Mouse (Mus musculus): ENCODE results near the gene Ssna1. TPM values are rescaled to one million over a fixed set of nuclear protein-coding genes. Genes with fewer than 3 reads are reported as not detected.

Ssna1 gene
- polyA plus RNA-seq, 1 experiment from 2014 or later: 244 TPM

DNA sequence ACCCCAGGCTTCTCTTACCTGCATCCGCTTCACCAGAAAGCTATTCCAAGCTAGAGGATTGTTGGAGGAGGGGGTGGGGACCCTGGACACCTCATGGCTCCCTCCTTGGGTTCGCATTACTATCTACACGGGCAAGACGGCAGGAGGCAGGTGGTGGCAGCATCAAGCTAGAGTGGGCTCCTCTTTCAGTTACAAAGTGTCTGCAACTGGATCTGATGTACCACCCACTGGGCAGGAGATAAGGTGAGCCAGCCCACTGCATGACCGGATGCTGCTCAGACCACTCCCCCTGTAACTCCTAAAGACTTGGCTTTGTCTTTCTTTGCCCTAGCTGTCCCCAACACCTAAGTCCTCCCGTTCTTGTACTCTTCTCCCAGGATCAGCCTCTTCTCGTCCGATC, 35.6 kb downstream of the Ssna1 start, which contains the start of gene Rnf224:
Gene Rnf224, minus strand, starts transcription at position 174 of the 400 bp plus-strand sequence.
- Histone ChIP-seq H3K36me3 (no peaks in the 10 kb centered on the region), H3K4me3 (no peak within 1 kb of the TSS), H3K9ac (0 out of 2 replicates have a peak within 1 kb of the TSS, but pooled peaks have one; percentile 7), H3K4me2 (no peak within 1 kb of the TSS), H3K4me1 (peaks cover 15% of the 10 kb centered on the region), H3K27ac (no peak within 1 kb of the TSS; the same call in 1 of the 2 replicates), H3K9me3 (no peaks in the 10 kb centered on the region), H3K27me3 (peaks cover 41% of the 10 kb centered on the region)
- 38% methylated on average over 8 of the region's 8 CpGs for WGBS
- ATAC-seq (ENCODE audit: insufficient number of reproducible peaks, low FRiP score, low TSS enrichment, low read depth): no peak

DNA sequence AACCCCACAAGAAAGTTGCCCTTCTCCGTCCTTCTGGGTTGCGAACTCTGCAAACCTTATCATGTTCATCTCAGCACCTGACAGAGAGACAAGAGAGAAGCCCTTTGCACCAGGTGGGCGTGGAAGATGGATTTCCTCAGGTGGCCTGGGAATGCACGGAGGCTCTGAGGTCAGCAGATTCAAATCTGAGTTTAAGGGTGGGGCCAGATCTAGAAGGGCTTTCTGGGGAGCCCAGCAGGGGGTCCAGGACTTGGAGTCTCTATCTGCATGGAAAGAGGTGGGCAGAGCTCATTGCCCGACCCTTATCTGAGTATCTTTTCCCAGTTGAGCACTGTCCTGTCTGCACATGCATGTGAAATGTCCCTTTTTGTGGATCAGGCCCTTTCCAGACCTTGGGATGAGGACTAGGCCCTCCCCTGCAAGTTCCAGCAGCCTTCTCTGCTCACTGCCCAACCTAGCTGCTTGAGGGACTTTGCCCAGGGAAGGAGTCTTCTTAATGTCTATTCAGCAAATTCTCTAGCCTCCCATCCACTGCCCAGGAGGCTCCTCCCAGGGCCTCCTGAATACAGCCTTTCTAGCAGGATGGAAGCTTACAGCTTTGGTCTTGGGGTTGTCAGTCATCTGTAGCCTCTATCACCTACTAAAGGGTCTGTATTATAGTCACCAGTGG, 37.6 kb downstream of the Ssna1 start:
- H3K4me2 ChIP-seq: no peak overlapping the region
- H3K9ac ChIP-seq: no peak overlapping the region
- H3K36me3 ChIP-seq: no peaks in the 10 kb centered on the region
- H3K4me3 ChIP-seq: no peak overlapping the region
- no peak for ATAC-seq (ENCODE audit: insufficient number of reproducible peaks, low FRiP score, low TSS enrichment, low read depth)
- no peaks in the 10 kb centered on the region for H3K9me3 ChIP-seq
- H3K27ac ChIP-seq: no peak overlapping the region
- peaks cover 48% of the 10 kb centered on the region for H3K27me3 ChIP-seq
- 64% methylated on average over 5 of the region's 5 CpGs for WGBS
- H3K4me1 ChIP-seq: no peaks in the 10 kb centered on the region

DNA sequence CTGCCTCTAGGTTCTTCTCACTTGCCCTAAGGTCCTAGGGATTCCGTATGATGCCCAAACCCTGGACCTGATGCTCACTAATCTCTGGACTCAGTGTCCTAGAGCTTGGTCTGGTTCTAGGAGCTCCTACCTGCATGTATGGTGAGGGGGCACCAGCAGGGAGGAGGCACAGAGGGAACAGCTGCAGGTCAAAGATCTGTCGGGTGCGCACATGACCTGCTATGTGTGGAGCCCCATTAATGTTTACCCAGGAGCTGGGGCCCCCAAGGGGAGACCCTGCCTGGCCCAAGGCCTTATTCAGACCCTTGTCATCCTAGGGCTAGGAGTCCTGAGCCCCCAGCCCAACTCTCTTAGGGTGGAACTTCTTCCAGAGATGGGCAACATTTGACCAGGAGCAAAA, 38.2 kb downstream of the Ssna1 start, which contains the start of gene Slc34a3:
Gene Slc34a3, minus strand, starts transcription at position 315 of the 400 bp plus-strand sequence.
- Histone ChIP-seq H3K4me1 (peaks cover 1% of the 10 kb centered on the region; the same call in 1 of the 2 replicates), H3K4me2 (no peak within 1 kb of the TSS), H3K27ac (no peak within 1 kb of the TSS), H3K9ac (no peak within 1 kb of the TSS), H3K27me3 (peaks cover 49% of the 10 kb centered on the region), H3K36me3 (no peaks in the 10 kb centered on the region), H3K9me3 (no peaks in the 10 kb centered on the region), H3K4me3 (no peak within 1 kb of the TSS)
- WGBS: 85% methylated on average over 3 of the region's 3 CpGs
- no peak for ATAC-seq (ENCODE audit: insufficient number of reproducible peaks, low FRiP score, low TSS enrichment, low read depth)

DNA sequence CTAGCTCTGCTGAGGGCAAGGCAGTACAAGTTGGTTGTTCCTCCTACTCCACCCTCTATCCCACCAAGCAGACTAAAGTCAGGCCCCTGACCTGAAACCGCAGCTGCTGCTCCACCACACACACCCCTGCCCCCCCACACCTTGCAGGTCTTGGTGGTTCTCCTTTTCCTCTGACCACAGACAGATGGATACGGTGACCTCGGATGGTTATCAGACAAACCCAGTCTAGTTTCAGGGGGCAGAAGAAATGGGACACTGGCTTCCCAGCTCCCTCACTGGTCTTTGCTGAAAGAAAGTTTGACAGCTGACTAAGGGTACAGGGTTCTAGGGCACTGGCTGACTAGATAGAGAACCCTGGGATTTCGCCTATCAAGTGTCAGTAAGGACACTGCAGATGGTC, 38.8 kb downstream of the Ssna1 start:
- 75% methylated on average over 4 of the region's 4 CpGs for WGBS
- H3K27me3 ChIP-seq: peaks cover 49% of the 10 kb centered on the region

DNA sequence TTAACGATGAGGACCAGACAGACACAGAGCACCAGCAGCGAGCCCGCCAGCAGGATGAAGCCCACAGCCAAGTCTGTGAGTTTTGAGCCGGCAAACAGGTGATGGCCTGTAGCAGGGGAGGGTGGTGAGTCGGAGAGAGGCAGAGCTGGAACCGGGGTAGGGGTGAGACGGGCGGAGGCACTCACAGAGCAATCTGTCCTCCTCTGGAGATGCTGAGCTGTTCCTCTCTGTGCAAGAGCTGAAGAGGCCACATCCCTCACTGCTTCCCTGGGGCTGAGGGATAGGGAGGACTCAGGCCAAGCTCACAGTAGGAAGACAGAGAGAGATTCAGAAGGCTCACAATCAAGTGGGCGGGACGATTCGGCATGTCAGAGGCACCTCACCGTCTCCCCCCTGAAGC, 41.2 kb downstream of the Ssna1 start:
- H3K27me3 ChIP-seq: peaks cover 44% of the 10 kb centered on the region
- no peak overlapping the region for H3K4me2 ChIP-seq

More for the DNA sequence above, 38.8 kb downstream of the Ssna1 start:
- H3K9me3 ChIP-seq: no peaks in the 10 kb centered on the region
- no peak overlapping the region for H3K27ac ChIP-seq
- H3K9ac ChIP-seq: no peak overlapping the region
- H3K4me1 ChIP-seq: peaks cover 6% of the 10 kb centered on the region; the same call in 1 of the 2 replicates
- H3K36me3 ChIP-seq: no peaks in the 10 kb centered on the region
- no peak overlapping the region for H3K4me3 ChIP-seq
- ATAC-seq (ENCODE audit: insufficient number of reproducible peaks, low FRiP score, low TSS enrichment, low read depth): no peak
- H3K4me2 ChIP-seq: no peak overlapping the region

DNA sequence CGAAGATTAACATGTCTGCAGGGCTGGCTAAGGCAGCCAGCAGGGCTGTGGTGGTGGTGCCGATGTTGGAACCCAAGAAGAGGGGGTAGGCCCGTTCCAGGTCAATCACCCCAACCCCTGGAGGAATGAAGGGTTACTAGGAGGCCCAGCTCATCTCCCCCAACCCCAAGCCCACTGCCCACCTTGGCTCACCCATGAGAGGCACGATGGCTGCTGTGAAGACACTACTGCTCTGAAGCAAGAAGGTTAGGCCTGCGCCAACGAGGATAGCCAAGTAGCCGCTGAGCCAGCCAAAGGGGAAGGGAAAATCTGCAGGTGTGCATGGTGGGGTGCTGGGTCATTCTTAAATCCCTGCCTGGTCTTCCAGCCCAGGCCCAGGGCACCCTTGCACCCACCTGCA, 41.7 kb downstream of the Ssna1 start:
- H3K9ac ChIP-seq: no peak overlapping the region
- peaks cover 15% of the 10 kb centered on the region for H3K4me1 ChIP-seq
- peaks cover 39% of the 10 kb centered on the region; the same call in 1 of the 2 replicates for H3K27me3 ChIP-seq
- no peak for ATAC-seq (ENCODE audit: insufficient number of reproducible peaks, low FRiP score, low TSS enrichment, low read depth)
- no peak overlapping the region for H3K4me2 ChIP-seq
- no peaks in the 10 kb centered on the region for H3K9me3 ChIP-seq
- no peak overlapping the region for H3K4me3 ChIP-seq
- H3K36me3 ChIP-seq: no peaks in the 10 kb centered on the region
- WGBS: 85% methylated on average over 7 of the region's 7 CpGs
- no peak overlapping the region for H3K27ac ChIP-seq

More for the DNA sequence above, 41.2 kb downstream of the Ssna1 start:
- peaks cover 10% of the 10 kb centered on the region for H3K4me1 ChIP-seq
- H3K4me3 ChIP-seq: no peak overlapping the region
- ATAC-seq (ENCODE audit: insufficient number of reproducible peaks, low FRiP score, low TSS enrichment, low read depth): no peak
- WGBS: 57% methylated on average over 12 of the region's 12 CpGs
- no peaks in the 10 kb centered on the region for H3K9me3 ChIP-seq
- H3K36me3 ChIP-seq: no peaks in the 10 kb centered on the region
- H3K27ac ChIP-seq: no peak overlapping the region
- no peak overlapping the region for H3K9ac ChIP-seq

DNA sequence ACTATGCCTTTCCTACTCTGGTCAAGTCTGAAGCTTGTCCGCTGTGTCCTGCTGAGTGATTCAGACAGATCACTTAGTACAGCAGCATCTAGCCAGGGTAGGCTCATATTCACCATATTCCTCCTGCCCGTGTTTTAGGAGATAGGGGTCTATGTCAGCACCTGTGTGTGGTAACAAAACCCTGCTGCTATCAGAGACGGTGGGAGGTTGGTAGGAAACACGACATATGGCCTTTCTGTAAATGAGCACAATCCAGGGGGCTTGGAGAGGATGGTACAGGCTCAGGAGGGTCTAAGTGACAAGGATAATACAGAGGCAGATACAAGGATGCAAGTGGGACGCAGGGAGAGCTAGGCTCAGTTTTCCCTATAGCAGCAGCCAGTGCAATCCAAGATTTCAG, 42.7 kb downstream of the Ssna1 start:
- H3K4me1 ChIP-seq: peaks cover 19% of the 10 kb centered on the region
- no peak overlapping the region for H3K4me2 ChIP-seq
- peaks cover 33% of the 10 kb centered on the region; the same call in 1 of the 2 replicates for H3K27me3 ChIP-seq
- no peak overlapping the region for H3K4me3 ChIP-seq
- 77% methylated on average over 5 of the region's 5 CpGs for WGBS
- ATAC-seq (ENCODE audit: insufficient number of reproducible peaks, low FRiP score, low TSS enrichment, low read depth): no peak
- H3K36me3 ChIP-seq: no peaks in the 10 kb centered on the region
- no peak overlapping the region for H3K9ac ChIP-seq
- H3K27ac ChIP-seq: no peak overlapping the region
- H3K9me3 ChIP-seq: no peaks in the 10 kb centered on the region

DNA sequence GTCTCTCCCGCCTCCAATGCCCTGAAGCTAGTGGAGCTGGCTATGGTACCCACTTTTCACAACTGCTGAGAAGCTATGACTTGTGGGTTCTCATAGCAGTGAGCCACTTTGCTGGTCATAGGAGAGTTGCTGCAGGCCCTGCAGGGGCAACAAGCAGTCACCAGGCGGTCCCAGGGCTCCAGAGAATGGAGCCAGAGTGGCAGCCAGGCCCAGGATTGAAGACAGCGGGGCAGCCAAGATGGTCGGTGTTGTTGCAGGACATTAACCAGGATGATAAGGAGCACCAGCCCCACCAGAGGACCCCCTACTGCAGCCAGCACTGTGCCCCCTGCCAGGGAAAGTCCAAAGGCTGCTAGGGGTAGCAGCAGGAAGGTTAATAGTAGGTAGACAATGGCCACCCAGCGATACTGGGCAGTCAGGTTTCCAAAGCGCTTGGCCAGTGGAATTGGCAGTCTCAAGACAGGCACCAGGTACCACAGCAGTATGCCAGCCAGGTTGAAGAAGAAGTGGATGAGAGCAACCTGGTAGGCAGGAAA, 43.2 kb downstream of the Ssna1 start:
- Histone ChIP-seq H3K9ac (no peak overlapping the region), H3K4me3 (no peak overlapping the region)
- WGBS: 64% methylated on average over 6 of the region's 6 CpGs

DNA sequence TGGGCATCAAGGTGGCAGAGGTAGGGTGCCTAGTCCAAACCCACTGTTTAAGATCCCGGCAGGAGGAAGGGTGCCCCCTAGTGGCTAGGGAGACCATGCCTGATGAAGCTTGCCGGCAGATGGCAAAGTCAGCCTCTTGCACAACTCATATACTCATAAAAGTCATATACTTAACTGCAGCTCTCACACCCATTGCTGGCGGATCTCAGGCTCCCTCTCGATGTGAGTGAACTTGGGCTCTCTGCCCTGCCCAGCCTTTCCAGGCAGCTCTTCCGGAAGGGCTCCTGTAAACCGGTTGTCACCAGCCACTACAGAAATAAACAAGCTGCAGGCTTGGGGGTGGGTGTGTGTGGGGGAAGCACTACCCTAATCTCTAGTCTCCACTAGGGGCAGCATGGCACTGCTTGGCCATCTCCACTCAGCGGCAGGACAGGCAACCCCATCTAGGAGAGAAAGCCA, 43.8 kb downstream of the Ssna1 start:
- H3K27ac ChIP-seq: peak overlapping the region; percentile 43
- peak overlapping the region; percentile 21 for H3K4me2 ChIP-seq
- peaks cover 23% of the 10 kb centered on the region for H3K4me1 ChIP-seq
- no peaks in the 10 kb centered on the region for H3K9me3 ChIP-seq
- peaks cover 25% of the 10 kb centered on the region; the same call in 1 of the 2 replicates for H3K27me3 ChIP-seq
- no peak for ATAC-seq (ENCODE audit: insufficient number of reproducible peaks, low FRiP score, low TSS enrichment, low read depth)
- no peak overlapping the region for H3K9ac ChIP-seq
- WGBS: 1% methylated on average over 7 of the region's 7 CpGs
- no peaks in the 10 kb centered on the region for H3K36me3 ChIP-seq
- peak overlapping the region; percentile 11; the same call in 1 of the 2 replicates for H3K4me3 ChIP-seq

More for the DNA sequence above, 43.2 kb downstream of the Ssna1 start:
- ATAC-seq (ENCODE audit: insufficient number of reproducible peaks, low FRiP score, low TSS enrichment, low read depth): no peak
- no peaks in the 10 kb centered on the region for H3K9me3 ChIP-seq
- no peak overlapping the region for H3K27ac ChIP-seq
- H3K27me3 ChIP-seq: peaks cover 29% of the 10 kb centered on the region; the same call in 1 of the 2 replicates
- peaks cover 19% of the 10 kb centered on the region for H3K4me1 ChIP-seq
- H3K36me3 ChIP-seq: no peaks in the 10 kb centered on the region
- H3K4me2 ChIP-seq: peak overlapping the region; percentile 21; the same call in 1 of the 2 replicates

DNA sequence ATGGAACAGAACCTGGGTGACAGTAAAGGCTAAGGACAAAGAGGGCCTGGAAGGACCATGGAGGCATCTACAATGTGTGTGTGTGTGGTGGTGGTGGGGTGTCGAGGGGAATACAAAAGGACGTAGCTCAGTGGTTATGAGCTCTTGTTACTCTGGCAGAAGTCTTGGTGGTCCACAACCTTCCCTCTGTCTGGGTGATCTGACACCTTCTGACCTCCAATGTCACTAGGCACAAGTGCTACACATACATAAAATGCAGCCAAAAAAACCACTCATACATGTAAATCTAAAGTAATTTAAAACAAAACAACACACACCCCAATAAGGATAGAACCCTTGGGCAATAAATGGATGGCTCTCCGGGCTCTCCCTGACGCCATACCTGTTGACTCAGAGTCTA, 44.8 kb downstream of the Ssna1 start:
- H3K4me2 ChIP-seq: no peak overlapping the region

DNA sequence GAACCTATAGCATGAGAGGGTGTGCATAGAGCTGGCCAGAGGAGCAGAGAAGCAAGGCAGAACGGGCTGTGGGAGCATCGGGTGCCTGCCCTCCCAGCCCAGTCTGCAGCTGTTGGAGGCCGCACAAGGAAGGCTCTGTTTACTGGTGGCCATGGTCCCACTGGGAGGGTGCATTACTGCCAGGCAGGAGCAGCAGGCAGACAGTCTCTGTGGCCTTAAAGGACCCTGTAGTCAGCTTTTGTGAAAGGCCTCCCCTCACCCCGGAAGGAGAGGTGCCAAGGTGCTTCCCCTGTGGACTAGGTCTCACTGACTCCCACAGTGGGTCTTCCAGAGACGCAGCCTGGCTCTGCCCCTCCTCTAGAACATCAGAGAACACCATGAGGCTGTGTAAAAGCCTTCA, 45.4 kb downstream of the Ssna1 start:
- Histone ChIP-seq H3K36me3 (peaks cover 4% of the 10 kb centered on the region), H3K27ac (no peak overlapping the region), H3K9me3 (no peaks in the 10 kb centered on the region), H3K4me3 (no peak overlapping the region), H3K4me2 (0 out of 2 replicates have a peak overlapping the region, but pooled peaks have one; percentile 5), H3K9ac (no peak overlapping the region), H3K27me3 (peaks cover 22% of the 10 kb centered on the region; the same call in 1 of the 2 replicates), H3K4me1 (peaks cover 27% of the 10 kb centered on the region)
- 71% methylated on average over 5 of the region's 5 CpGs for WGBS
- ATAC-seq (ENCODE audit: insufficient number of reproducible peaks, low FRiP score, low TSS enrichment, low read depth): no peak

More for the DNA sequence above, 44.8 kb downstream of the Ssna1 start:
- no peaks in the 10 kb centered on the region for H3K9me3 ChIP-seq
- H3K27me3 ChIP-seq: peaks cover 22% of the 10 kb centered on the region; the same call in 1 of the 2 replicates
- 82% methylated on average over 4 of the region's 4 CpGs for WGBS
- no peak overlapping the region for H3K27ac ChIP-seq
- no peak for ATAC-seq (ENCODE audit: insufficient number of reproducible peaks, low FRiP score, low TSS enrichment, low read depth)
- no peak overlapping the region for H3K9ac ChIP-seq
- no peak overlapping the region for H3K4me3 ChIP-seq
- H3K4me1 ChIP-seq: peaks cover 27% of the 10 kb centered on the region
- no peaks in the 10 kb centered on the region for H3K36me3 ChIP-seq

DNA sequence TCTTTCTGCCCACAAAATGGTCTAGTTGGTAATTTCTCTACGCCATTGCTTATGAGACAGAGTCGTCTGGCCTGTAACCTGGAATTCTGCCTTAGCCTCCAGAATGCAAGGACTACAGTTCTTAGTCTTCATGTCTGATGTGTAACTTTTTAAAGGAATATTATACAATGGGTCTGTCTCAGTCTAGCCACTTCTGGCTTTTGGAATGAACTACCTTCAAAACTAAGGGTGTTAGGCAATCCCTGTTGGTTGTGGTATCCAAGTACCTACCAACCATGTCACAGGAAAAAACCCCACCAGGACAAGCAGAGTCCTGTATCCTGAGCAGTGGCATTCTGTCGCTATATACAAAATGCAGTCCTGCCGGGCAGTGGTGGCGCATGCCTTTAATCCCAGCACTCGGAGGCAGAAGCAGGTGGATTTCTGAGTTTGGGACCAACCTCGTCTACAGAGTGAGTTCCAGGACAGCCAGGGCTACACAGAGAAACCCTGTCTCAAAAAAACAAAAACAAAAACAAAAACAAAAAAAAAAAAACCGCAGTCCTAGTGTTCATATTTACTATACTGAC, 46.3 kb downstream of the Ssna1 start:
- no peaks in the 10 kb centered on the region for H3K9me3 ChIP-seq
- peak overlapping the region; percentile 98 for H3K27ac ChIP-seq
- H3K9ac ChIP-seq: no peak overlapping the region
- no peak for ATAC-seq (ENCODE audit: insufficient number of reproducible peaks, low FRiP score, low TSS enrichment, low read depth)
- H3K4me1 ChIP-seq: peaks cover 27% of the 10 kb centered on the region
- peaks cover 12% of the 10 kb centered on the region; the same call in 1 of the 2 replicates for H3K27me3 ChIP-seq
- peaks cover 11% of the 10 kb centered on the region for H3K36me3 ChIP-seq
- peak overlapping the region; percentile 41; the same call in 1 of the 2 replicates for H3K4me2 ChIP-seq
- H3K4me3 ChIP-seq: peak overlapping the region; percentile 60
- WGBS: 72% methylated on average over 8 of the region's 8 CpGs

Measured in limb, embryonic 15.5 days (tissue).